Mouse (Mus musculus) heart, postnatal 36 days (tissue): Measurements from ENCODE around the gene Sdsl. TPM values are rescaled to one million over a fixed set of nuclear protein-coding genes. Genes with fewer than 3 reads are reported as not detected.
A peak's percentile ranks its signal among the peaks of the same experiment; 100 is the strongest.

Source experiments
- DNase-seq, 2 experiments: peaks; one replicate each; pipeline ENCODE4 v3.0.0; 2021 to 2022
- intact Hi-C: fragments of 180-260 bp; cut with DNase I; formaldehyde crosslinking; loops from one replicate; pipeline ENCODE4 v1.15.1; 2025
- total RNA-seq, 2 experiments: library from RNA; stranded (reverse); gene quantifications; 2 replicates each; pipeline ENCODE4 v1.2.3; 2021

The Sdsl gene
- total RNA-seq, 2 experiments from 2014 or later: 8.3 to 9.1 TPM

GRCm38 (mm10) chr5:120459133-120459532 is 13.5 kb downstream of the Sdsl start:
- DNase-seq: no peak
- intact Hi-C loops: no loop called here

- intact Hi-C loops: no loop called here
- DNase-seq: peak in 1 of 2 experiments; percentile 62
Measured at GRCm38 (mm10) chr5:120457628-120458027, 15.0 kb downstream of the Sdsl start.

GRCm38 (mm10) chr5:120456841-120457554 is 15.6 kb downstream of the Sdsl start:
- intact Hi-C loops: no loop called here

GRCm38 (mm10) chr5:120456253-120456652 is 16.4 kb downstream of the Sdsl start:
- intact Hi-C loops: no loop called here
- DNase-seq: no peak

More at GRCm38 (mm10) chr5:120456841-120457554, 15.6 kb downstream of the Sdsl start:
- DNase-seq: no peak

GRCm38 (mm10) chr5:120454756-120455337 is 17.8 kb downstream of the Sdsl start:
- intact Hi-C loops: no loop called here
- DNase-seq: no peak

GRCm38 (mm10) chr5:120447305-120447704 is 25.3 kb downstream of the Sdsl start:
- intact Hi-C loops: loop anchor here (10.0 kb wide), 1 partner anchor 193 kb away; no protein-coding TSS in a partner anchor
- no peak for DNase-seq

- intact Hi-C loops: loop anchor here (1.0 to 10.0 kb wide), 3 partner anchors 186 to 294 kb away; no protein-coding TSS in a partner anchor
Measured at GRCm38 (mm10) chr5:120440733-120441132, 31.9 kb downstream of the Sdsl start.

GRCm38 (mm10) chr5:120439887-120440670 is 32.5 kb downstream of the Sdsl start:
- intact Hi-C loops: loop anchor here (1.0 to 10.0 kb wide), 3 partner anchors 185 to 294 kb away; no protein-coding TSS in a partner anchor
- peak in 1 of 2 experiments; percentile 21 for DNase-seq

More at GRCm38 (mm10) chr5:120440733-120441132, 31.9 kb downstream of the Sdsl start:
- DNase-seq: peak; percentile 82 to 93

- DNase-seq: no peak
- intact Hi-C loops: no loop called here
Measured at GRCm38 (mm10) chr5:120438991-120439710, 33.5 kb downstream of the Sdsl start.

- DNase-seq: no peak
- intact Hi-C loops: no loop called here
Measured at GRCm38 (mm10) chr5:120438469-120438868, 34.1 kb downstream of the Sdsl start.

GRCm38 (mm10) chr5:120437986-120438385 is 34.6 kb downstream of the Sdsl start:
- intact Hi-C loops: no loop called here
- no peak for DNase-seq

GRCm38 (mm10) chr5:120437539-120437938 is 35.1 kb downstream of the Sdsl start:
- no peak for DNase-seq
- intact Hi-C loops: no loop called here

- no peak for DNase-seq
- intact Hi-C loops: no loop called here
Measured at GRCm38 (mm10) chr5:120436885-120437495, 35.6 kb downstream of the Sdsl start.

GRCm38 (mm10) chr5:120435731-120436501 is 36.7 kb downstream of the Sdsl start:
- intact Hi-C loops: no loop called here
- DNase-seq: no peak

GRCm38 (mm10) chr5:120435006-120435681 is 37.5 kb downstream of the Sdsl start:
- DNase-seq: no peak
- intact Hi-C loops: no loop called here

- intact Hi-C loops: no loop called here
- no peak for DNase-seq
Measured at GRCm38 (mm10) chr5:120434231-120434735, 38.3 kb downstream of the Sdsl start.

- no peak for DNase-seq
- intact Hi-C loops: no loop called here
Measured at GRCm38 (mm10) chr5:120433135-120433760, 39.4 kb downstream of the Sdsl start.

- intact Hi-C loops: no loop called here
- DNase-seq: no peak
Measured at GRCm38 (mm10) chr5:120432486-120433015, 40.1 kb downstream of the Sdsl start.
